Mouse (Mus musculus) kidney, postnatal 4 days (tissue): ENCODE data around the gene Cdipt.

Experiments used
- DNase-seq, 2 experiments: peaks; one replicate each; pipeline ENCODE4 v3.0.0; 2021; ENCODE audit warnings: mixed read lengths in 2 of 2

The Cdipt gene

DNA sequence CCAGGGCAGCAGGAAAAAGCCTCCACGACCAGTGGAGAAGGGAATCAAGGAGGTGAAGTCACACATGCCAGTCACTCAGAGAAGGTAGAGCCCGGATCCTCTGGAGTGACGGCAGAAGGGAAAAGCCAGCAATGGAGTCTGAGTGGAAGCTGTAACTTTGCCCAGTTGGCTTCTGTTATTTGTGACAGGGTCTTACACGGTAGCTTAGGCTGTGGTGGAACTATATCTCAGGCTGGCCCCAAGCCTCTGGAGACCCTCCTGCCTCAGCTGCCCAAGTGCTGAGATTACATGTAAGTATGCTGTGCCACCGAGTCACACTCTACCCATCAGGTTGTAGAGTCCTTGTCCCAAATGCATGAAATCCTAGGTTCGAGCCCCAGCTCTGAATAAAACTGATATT, 37.7 kb downstream of the Cdipt start:
- no peak for DNase-seq

DNA sequence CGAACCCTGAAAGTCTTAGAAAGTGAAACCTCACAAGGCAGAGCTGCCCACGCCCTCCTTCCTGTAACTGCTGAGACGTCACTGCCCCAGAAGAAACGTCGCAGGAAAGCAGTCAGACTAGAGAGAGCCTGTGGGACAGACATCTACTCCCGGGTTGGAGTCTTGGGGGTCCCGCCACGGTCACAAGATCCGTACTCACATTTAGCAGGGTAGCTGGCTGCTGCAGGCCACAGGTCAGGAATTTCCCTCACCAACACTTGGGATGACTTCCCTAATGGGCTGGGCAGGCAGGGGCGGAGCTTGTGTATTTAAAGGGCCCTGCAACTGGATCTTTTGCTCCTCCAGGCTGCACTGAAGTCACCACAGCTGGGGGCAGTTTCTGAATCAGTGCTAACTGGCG, 38.6 kb downstream of the Cdipt start, which contains the start of gene Mvp:
TSS of gene Mvp (minus strand) at position 302 of the 400 bp plus-strand sequence.
- peak; percentile 78 to 85 for DNase-seq

DNA sequence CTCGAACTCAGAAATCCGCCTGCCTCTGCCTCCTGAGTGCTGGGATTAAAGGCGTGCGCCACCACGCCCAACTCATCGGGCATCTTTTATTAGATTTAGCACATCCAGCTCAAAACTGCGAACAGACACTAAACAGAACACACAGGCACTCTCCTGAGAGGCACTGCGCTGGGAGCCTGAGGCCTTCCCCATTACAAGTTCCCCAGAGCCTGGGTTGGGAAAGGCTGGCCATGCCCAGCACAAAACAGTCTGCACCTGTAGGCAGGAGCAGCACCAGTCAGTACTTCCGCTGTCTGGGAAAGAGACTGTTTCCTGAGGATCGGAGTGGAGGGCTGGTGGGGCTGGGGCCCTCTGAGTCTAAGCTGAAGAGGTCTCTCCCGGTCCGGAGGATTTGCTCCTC, 39.3 kb downstream of the Cdipt start:
- no peak for DNase-seq

DNA sequence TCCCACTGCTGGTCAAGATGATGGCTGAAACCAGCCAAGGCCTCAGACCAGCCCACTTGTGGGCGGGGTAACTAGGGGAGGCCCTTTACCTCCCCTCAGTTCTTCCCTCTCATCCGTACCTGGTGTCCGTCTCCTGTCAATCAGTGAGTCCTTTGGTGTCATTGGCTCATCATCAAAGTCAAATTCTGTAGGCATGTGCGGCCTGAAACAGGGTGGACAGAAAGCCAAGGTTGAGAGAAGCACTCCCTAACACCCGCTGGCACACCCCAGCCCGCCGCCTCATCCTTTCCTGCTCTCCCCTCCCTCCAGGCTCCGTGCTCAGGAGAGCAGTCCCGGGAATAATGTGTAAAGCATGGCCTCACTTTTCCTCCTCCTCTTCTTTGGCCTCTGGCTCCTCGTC, 40.4 kb downstream of the Cdipt start:
- DNase-seq = peak; percentile 63 to 74

DNA sequence TGATC, 40.6 kb downstream of the Cdipt start, which contains the start of gene Pagr1b:
TSS of gene Pagr1b (minus strand) at position 4 of the 5 bp plus-strand sequence.
- DNase-seq = no peak

DNA sequence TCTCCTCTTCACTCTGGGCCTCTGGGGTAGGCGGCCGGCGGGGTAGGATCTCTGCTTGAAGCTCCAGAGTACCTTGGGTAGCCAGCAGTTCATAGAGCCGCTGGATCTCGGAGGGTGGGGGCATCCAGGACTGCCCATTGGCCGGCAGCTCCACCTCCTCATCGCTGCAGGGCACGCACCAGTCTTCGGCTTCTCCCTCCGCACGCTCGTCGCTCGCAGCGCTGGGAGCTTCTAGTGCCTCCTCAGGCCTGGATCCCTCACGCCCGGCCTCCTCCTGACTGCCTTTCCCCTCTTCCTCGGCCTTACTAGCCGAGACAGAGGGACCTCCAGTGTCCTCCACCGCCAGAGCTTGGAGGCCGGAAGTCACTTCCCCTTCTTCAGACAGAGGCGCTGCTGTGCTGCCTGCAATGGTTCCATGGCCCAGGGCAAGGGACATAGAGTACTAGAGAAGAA, 40.8 kb downstream of the Cdipt start:
- DNase-seq = peak in 1 of 2 experiments; percentile 72

DNA sequence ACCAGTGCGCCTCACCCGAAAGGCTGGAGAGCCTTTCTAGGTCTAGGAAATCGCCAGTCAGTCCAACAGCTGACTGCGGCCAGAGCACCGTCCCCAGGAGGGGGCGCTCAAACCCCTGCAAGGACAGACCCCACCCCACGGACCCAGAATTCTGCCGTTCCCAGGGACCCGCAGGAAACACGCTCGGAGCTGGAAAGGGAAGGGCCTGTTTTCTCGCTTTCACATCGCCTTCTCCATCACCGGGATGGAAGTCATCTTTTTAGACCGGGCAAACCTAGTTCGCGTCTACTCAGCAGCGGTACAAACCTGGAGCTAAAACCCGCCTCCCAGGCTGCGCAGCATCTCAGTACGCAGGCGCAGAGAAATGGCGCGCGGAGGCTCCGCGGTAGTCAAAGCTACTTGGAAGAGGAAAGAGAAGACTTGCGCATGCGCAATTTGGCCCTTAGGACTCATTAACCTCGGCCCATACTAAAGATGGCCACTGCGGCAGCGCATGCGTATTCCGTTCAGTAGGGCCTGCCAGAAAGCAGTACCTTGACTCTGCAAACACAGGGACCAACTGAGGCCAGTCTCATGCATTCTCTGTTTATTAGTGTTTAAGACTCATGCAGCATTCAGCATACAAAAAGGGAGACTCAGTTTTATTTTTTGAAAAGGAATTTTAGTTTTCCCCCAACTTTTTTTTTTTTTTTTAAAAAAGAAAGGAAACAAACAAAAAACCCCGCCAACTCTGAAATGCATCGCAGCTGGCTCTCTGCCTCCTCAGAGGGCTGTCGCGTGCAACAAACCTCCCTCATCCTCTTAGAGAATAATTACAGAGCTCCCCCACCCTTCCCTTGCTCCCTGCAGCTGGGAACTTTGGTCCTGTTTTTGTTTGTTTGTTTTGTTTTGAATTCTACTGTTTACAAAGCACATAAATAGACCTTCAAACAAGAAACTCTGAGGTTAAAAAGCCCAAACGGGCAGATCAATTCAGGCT, 41.5 kb downstream of the Cdipt start, which contains the start of gene Pagr1a:
TSS of gene Pagr1a (minus strand) at position 382 of the 979 bp plus-strand sequence.
- DNase-seq = peak; percentile 97 to 99

DNA sequence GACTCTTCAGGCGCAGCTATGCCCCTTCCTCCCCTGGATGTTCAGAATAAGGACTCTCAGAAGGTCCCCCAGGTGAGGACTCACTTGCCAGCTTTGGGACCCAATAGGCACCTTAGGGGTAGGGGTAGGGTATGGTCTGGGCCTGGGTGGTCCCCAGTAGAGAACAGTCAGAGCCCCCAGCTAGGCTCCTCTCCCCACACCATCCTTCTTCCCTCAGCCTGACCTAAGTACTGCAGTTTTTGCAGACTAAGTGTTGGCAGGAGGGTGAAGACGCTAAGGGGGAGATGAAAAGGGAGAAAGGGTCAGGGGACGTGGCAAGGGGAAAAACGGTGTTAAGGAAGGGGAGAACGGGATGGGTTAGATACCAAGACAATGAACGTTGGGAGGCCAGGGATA, 42.2 kb downstream of the Cdipt start:
- DNase-seq = no peak

DNA sequence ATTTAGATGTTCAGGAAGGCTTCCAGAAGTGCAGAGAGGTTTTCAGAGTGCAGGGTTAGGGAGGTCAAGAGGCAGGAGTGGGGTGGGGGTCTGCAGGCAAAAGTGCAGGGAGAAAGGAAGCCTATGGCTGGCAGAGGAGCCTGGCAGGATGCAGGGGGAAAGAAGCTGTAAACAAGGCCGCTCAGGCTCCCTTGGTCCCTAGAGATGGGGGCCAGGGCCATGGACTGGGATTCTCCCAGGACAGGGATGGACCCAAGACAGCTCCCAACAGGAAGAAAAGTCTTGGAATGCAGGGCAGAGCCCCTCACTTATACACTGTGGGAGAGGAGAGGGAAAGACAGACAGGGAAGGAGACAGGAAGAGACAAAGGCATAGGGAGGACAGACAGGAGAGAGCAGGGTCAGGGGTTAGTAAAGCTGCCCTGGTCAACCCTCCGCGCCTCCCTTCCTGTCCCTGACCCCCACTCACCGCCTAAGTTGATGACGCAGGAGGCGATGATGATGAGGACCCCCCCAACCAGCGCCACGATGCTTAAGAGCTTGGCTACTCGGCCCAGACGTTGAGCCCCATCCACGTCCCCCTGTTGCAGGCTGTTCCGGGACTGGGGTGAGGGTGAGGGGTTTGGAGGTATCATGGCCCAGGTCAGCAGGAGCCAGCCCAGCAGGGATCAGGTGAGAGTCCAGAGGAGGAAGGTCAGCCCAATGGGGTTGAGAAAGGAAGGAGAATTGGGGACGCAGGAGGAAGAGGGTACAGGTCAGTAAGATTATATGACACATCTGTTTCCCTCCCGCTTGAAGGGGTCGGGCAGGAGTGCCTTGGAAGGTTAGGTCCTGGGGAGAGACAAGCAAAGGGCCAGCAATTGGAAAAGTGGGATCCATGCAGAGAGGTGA, 42.9 kb downstream of the Cdipt start:
- no peak for DNase-seq

DNA sequence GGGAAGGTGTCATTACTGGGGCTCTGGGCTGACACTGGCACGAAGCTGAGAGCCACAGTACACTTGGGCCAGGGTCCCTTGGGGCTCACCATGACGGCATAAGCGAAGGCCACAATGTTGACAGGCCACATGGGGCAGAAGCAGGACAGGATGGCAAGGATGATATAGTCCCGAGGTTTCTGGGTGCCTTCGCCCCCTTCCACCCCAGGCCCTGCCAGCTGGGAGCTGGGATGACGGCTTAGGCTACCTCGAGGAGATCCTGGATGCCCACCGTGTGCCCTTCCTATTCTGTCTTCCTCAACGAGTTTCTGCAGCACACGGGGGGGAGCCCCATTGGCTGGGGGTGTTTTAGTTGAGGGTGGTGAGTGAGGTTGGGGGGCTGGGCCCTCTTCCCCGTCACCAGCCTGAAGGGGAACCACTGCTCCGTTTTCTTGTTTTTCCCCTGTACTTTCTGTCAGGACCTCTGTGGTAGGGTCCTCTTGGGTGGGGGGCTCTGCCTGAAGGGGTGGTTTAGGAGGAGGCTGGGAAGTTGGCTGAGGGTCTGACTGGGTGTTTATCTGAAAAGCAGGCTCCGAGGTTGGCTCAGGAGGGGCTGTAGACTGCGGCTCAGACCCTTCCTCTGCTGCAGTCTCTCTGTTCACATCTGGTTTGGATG, 43.7 kb downstream of the Cdipt start:
- no peak for DNase-seq

DNA sequence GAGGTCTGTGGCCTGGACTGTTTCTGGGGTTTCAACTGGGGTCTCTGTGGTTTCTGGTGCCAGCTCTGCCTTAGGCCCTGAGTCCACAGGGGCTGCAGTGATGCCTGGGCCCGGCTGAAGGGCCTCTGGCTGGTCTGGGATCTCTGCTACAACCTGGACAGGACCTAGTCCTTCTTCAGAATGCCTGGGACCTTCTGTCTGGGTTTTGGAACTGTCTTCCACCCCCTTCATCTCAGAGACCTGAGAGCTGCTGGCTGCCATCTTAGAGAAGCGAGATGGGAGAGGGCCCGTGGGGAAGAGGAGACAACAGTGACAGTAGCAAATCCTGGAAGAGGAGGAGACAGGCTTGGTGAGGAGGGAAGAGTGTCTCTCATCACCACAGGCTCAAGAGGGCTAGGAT, 44.3 kb downstream of the Cdipt start:
- no peak for DNase-seq

DNA sequence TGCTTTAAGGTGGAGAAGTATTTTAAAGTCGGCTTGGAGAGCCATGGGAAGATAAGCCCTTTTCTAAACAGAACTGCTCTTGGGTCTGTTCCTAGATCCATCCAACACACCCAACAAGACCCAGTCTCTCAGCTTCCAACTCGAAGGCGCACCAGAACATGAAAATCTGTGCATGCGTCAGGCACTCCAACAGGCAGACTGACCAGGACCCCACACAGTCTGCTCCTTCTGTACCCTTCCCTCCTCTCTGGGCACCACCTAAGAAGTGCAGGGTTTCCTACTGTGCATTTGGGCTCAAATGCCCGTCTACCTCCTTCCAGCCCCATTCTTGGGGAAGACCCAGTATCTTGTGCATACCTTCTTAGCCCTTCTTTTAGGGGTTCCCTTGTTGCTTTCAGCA, 44.8 kb downstream of the Cdipt start:
- peak in 1 of 2 experiments; percentile 17 for DNase-seq

DNA sequence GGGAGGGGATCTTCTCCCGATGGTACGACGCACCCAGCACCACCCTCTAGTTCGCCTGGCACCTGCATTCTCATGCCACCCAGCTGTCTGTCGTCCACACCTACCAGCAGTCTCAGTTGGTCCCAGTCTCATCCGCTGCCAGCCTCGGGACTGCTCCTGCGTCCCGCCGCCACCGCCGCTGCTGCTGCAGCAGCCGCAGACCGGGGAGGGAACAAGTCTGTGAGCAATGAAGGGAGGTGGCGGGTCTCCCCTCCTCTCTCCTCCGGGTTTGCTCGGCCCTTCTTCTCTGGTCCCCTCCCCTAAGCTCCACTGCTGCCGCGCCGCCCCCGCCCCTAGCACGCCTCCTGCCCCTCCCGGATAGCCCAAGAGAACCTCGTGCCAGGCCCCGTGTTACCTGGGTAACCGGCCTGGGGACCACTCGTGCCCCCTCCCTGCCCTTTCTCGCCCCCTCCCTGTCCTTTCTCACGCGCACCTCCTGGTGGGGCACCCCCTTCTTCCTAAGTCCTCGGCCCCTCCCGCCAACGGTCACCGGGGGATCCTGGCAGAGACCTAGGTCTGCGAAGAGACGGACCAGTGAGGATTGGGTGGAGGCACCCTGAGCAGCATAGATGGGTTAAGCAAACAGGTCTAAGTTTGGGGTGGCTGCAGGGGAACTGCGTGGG, 45.3 kb downstream of the Cdipt start, which contains the start of the genes Gm42742 and Prrt2:
TSS of gene Gm42742 (minus strand) at position 197 of the 662 bp plus-strand sequence.
TSS of gene Prrt2 (minus strand) at position 311 of the 662 bp plus-strand sequence.
- peak; percentile 76 to 80 for DNase-seq

DNA sequence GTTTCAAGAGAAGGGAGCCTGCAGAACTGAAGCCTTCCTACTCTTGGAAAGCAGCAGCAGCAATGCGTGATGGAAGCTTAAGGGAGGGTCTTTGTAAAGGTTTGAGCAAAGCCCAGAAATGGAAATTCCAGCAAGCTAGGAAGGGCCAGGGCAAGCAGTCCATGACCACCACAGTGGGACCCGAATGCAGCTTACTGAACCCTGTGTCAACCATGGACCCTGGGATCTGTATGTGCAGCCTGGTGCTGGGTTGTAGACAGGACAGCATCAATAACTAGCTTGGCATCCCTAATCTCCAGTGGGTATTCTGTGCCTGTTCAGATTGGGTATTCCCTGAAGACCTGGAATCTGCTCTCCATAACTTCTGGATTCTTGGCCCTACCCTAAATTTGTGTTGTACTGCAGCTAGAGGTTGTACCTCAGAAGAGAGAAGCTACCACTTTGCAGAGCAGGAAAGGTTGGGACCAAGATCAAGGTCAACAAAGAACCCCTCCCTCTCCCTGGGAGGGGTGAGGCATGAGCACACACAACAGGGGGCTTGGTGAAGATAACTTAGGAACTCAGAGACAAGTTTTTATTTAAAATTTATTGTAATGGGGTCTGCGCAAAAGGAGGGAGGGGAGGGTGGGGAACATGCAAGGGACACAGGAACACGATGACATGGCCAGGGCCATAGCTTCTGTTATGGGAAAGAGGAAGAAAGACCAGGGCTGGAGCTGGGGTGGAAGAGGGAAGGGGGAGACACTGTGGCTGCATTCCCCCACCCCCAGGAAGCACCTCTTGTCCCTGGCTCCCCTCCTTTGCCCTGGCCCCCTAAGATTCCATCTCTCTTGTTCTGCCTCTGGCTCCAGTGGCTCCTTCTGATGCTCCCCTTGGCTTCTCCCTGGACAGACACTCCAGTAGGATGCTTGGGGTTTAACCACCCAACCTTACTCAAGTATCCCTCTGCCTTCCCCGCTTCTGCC, 46.1 kb downstream of the Cdipt start:
- DNase-seq = no peak

DNA sequence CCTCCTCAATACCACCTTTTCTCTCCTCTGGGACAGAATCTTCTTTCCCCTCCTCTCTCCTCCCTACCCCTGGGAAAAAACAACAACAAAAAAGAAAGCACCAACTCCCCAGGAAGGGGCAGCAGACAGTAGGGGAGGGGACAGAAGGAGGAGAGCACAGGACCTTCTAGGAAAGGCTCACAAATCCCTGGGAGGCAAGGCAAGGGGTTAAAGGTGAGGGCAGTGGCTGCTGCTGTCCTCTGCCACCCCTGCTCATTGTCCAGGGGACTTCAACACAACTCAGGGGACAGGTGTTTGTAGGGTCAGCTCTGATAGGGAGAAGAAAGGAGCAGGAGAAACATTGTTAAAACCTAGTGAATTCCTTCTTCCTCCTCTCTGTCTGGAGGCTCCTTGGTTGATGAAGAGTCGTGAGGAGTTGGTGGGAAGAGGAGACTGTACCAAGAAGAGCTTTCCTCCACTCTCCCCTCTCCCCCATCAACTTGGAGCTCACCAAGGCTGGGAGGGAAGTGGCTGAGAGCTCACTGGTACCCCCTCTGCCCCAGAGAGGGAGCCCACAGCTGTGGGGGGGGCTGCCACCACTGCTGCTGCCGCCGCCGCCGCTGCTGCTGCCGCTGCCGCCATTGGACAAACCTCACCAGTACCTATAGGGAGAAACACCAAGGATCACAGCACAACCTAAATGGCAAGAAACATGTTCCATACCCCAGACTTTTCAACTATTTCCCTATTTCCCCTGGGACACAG, 47.0 kb downstream of the Cdipt start:
- DNase-seq = no peak

DNA sequence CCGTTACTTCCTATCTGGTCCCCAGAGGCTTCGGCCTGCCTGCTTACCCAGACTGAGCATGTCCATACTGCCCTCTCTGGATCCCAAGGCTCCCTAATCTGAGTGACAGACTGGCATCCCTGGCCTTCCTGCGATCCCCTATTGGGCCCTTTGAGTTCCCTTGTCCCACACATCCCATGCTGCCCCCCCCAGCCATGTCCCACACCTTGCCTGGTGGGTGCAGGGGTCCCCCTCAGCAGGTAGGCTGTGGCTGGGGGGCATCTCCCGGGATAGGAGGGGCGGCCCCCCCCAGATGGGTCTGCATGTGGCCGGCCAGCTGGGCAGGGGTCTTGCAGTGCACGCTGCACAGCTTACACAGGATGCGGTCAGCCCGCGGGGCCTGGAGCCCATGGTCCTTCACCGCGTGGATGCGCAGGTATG, 47.6 kb downstream of the Cdipt start:
- no peak for DNase-seq

DNA sequence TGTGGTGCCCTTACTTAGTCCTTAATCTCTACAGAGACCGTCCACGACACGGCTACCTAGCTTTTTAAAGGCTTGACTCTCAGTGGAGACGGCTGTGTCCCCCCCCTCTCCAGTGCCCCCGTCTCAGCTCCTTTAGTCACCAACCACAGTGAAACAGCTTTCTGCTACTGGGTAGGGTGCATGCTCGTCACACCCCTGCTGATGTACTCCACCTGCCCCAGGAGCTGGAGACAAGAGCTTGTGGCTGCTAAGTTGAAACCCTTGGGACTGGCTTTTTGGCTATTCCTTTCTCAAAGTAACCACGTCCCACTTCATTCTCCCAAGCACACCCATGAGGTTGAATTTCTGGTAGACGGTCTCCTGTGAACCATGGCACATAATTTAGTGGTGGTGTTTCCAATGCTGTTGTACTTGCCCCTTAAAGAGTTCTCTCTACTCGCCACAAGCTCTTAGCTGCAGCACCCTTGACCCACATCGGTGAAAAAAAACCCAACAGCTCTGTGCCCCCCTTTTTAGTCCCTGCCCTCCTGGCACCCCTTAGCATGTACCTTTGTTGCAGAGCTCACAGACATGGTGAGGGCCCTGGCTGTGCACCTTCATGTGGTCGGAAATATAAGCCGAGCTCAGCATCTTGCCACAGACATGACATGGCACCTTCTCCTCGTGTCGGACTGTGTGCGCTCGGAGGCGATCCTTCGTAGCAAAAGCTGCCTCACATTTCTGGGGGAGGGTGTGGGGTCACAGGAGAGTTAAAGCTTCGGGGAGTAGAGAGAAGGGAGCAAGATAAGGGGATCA, 48.4 kb downstream of the Cdipt start:
- no peak for DNase-seq

DNA sequence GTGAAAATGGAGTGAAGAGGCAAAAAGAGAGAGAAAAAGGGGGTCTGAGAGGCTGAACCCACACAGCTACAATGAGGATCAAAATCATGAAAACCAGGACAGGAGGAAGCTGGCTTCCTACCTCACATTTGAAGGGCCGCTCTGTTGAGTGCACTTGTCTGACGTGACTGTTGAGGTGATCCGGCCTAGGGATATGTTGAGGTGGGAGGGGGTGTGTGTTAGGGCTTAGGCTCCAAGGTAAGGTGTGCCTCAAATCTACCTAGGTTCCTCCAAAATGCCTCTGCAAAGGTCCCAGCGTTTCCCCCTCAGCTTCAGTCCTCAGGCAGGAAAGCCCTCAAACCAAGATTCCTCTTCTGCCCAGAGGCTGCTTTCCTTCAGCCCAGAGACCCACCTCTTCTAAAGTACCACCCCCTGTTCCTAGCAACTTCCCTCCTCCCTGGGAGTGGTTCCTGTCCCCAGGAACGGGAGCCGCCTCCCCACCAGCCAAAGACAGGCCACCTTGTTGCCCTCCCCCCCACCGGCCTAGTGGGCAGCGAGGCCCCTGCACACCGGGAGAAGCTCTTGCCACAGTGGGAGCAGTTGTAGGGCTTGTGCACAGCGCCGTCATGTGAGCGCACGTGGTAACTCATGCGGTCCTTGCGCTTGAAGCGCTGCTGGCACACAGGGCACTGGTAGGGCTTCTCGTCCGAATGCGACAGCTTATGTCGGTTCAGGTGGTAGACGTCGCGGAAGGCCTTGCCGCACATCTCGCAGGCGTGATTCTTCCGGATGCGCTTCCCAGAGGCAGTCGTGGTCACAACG, 49.2 kb downstream of the Cdipt start:
- peak; percentile 84 to 93 for DNase-seq
